Mouse (Mus musculus) inflammation-experienced regulatory T-cells, adult 6 months (primary cell): Measurements from ENCODE around the gene Ctbp2. TPM values are rescaled to one million over a fixed set of nuclear protein-coding genes. Genes with fewer than 3 reads are reported as not detected.

Source experiments
- polyA plus RNA-seq, 3 experiments: library from polyadenylated mRNA; unstranded; fragments of 100-300 nt; shearing (Covaris generic); gene quantifications; one replicate each; pipeline ENCODE4 v1.2.1; 2017

Ctbp2 gene
- polyA plus RNA-seq, 3 experiments from 2014 or later, result 3.1 to 9.1 (median 4.6) TPM

Other genes with a start within 250 kb of the Ctbp2 start
- 10 to 100 TPM in 2 of 3 experiments, 1 to 10 TPM in 1; 8.2 to 14.0 (median 13.5) TPM for gene Zranb1, start 193.2 kb downstream of the Ctbp2 start, polyA plus RNA-seq
- gene Fgfr2, start 1.0 kb downstream of the Ctbp2 start, polyA plus RNA-seq, result under 1 TPM in 1 of 3 experiments, not detected in 2; 0.27 TPM